Mouse (Mus musculus): Measurements from ENCODE around the gene Dnttip1. TPM values are rescaled to one million over a fixed set of nuclear protein-coding genes. Genes with fewer than 3 reads are reported as not detected.

Gene Dnttip1
- polyA plus RNA-seq, 1 experiment from 2014 or later: 83.6 TPM

- no peaks in the 10 kb centered on the region for H3K27me3 ChIP-seq
- no peak overlapping the region for H3K9ac ChIP-seq
- no peak for ATAC-seq (ENCODE audit: low FRiP score)
- no peaks in the 10 kb centered on the region for H3K4me1 ChIP-seq
- H3K27ac ChIP-seq: no peak overlapping the region
- no peaks in the 10 kb centered on the region for H3K9me3 ChIP-seq
- H3K4me3 ChIP-seq (replicated peaks): no peak overlapping the region
- 73% methylated on average over 1 of the region's 1 CpGs for WGBS
- H3K36me3 ChIP-seq (replicated peaks): peaks cover 98% of the 10 kb centered on the region
- H3K4me2 ChIP-seq: no peak overlapping the region
These were observed 12.9 kb downstream of the Dnttip1 start for GRCm38 (mm10) chr2:164758692-164759091.

GRCm38 (mm10) chr2:164760059-164760833, 14.5 kb downstream of the Dnttip1 start:
- Histone ChIP-seq H3K4me2 (no peak overlapping the region), H3K27ac (no peak overlapping the region), H3K27me3 (no peaks in the 10 kb centered on the region), H3K4me3 (replicated peaks) (no peak overlapping the region), H3K9me3 (no peaks in the 10 kb centered on the region), H3K9ac (no peak overlapping the region), H3K4me1 (no peaks in the 10 kb centered on the region), H3K36me3 (replicated peaks) (peaks cover 91% of the 10 kb centered on the region)
- WGBS: 90% methylated on average over 4 of the region's 4 CpGs
- no peak for ATAC-seq (ENCODE audit: low FRiP score)

- no peak overlapping the region for H3K27ac ChIP-seq
- no peaks in the 10 kb centered on the region for H3K27me3 ChIP-seq
- 88% methylated on average over 2 of the region's 2 CpGs for WGBS
- H3K4me3 ChIP-seq (replicated peaks): no peak overlapping the region
- no peaks in the 10 kb centered on the region for H3K4me1 ChIP-seq
- peaks cover 90% of the 10 kb centered on the region for H3K36me3 ChIP-seq (replicated peaks)
- no peak for ATAC-seq (ENCODE audit: low FRiP score)
- H3K9ac ChIP-seq: no peak overlapping the region
- H3K9me3 ChIP-seq: no peaks in the 10 kb centered on the region
- no peak overlapping the region for H3K4me2 ChIP-seq
These were observed 15.7 kb downstream of the Dnttip1 start for GRCm38 (mm10) chr2:164761502-164761901.

GRCm38 (mm10) chr2:164761971-164762370, 16.2 kb downstream of the Dnttip1 start:
- Histone ChIP-seq H3K4me3 (replicated peaks) (no peak overlapping the region), H3K27me3 (no peaks in the 10 kb centered on the region), H3K27ac (no peak overlapping the region), H3K9ac (no peak overlapping the region), H3K4me2 (no peak overlapping the region), H3K4me1 (no peaks in the 10 kb centered on the region), H3K9me3 (no peaks in the 10 kb centered on the region), H3K36me3 (replicated peaks) (peaks cover 90% of the 10 kb centered on the region)
- over 99% methylated on average over 4 of the region's 4 CpGs for WGBS
- no peak for ATAC-seq (ENCODE audit: low FRiP score)

- Histone ChIP-seq H3K4me3 (replicated peaks) (no peak overlapping the region), H3K27me3 (no peaks in the 10 kb centered on the region), H3K27ac (no peak overlapping the region), H3K9me3 (no peaks in the 10 kb centered on the region), H3K36me3 (replicated peaks) (peaks cover 90% of the 10 kb centered on the region), H3K4me2 (no peak overlapping the region), H3K4me1 (no peaks in the 10 kb centered on the region), H3K9ac (no peak overlapping the region)
- ATAC-seq (ENCODE audit: low FRiP score): no peak
- WGBS: 89% methylated on average over 7 of the region's 7 CpGs
These were observed 16.8 kb downstream of the Dnttip1 start for GRCm38 (mm10) chr2:164762593-164762992.

- no peak overlapping the region for H3K4me3 ChIP-seq (replicated peaks)
- peaks cover 9% of the 10 kb centered on the region for H3K4me1 ChIP-seq
- 88% methylated on average over 3 of the region's 3 CpGs for WGBS
- no peak overlapping the region for H3K9ac ChIP-seq
- no peak overlapping the region for H3K4me2 ChIP-seq
- H3K36me3 ChIP-seq (replicated peaks): peaks cover 67% of the 10 kb centered on the region
- ATAC-seq (ENCODE audit: low FRiP score): no peak
- H3K27me3 ChIP-seq: no peaks in the 10 kb centered on the region
- H3K9me3 ChIP-seq: no peaks in the 10 kb centered on the region
- H3K27ac ChIP-seq: no peak overlapping the region
These were observed 20.1 kb downstream of the Dnttip1 start for GRCm38 (mm10) chr2:164765841-164766240.

GRCm38 (mm10) chr2:164767812-164768540, 22.2 kb downstream of the Dnttip1 start:
- Histone ChIP-seq H3K4me3 (replicated peaks) (no peak overlapping the region), H3K27ac (no peak overlapping the region), H3K9ac (no peak overlapping the region), H3K36me3 (replicated peaks) (peaks cover 66% of the 10 kb centered on the region), H3K4me2 (no peak overlapping the region), H3K4me1 (peaks cover 25% of the 10 kb centered on the region), H3K27me3 (no peaks in the 10 kb centered on the region), H3K9me3 (no peaks in the 10 kb centered on the region)
- 94% methylated on average over 15 of the region's 15 CpGs for WGBS
- no peak for ATAC-seq (ENCODE audit: low FRiP score)

GRCm38 (mm10) chr2:164769258-164770037, 23.7 kb downstream of the Dnttip1 start, which contains the start of gene Ube2c:
Gene Ube2c, plus strand, starts transcription at chr2:164769898.
- peak within 1 kb of the TSS; percentile 85 for H3K4me2 ChIP-seq
- ATAC-seq (ENCODE audit: low FRiP score): peak; percentile 99
- no peaks in the 10 kb centered on the region for H3K9me3 ChIP-seq
- 3% methylated on average over 53 of the region's 53 CpGs for WGBS
- H3K4me1 ChIP-seq: peaks cover 25% of the 10 kb centered on the region
- H3K27me3 ChIP-seq: no peaks in the 10 kb centered on the region
- H3K4me3 ChIP-seq (replicated peaks): peak within 1 kb of the TSS; percentile 93
- H3K27ac ChIP-seq: peak within 1 kb of the TSS; percentile 69
- peaks cover 64% of the 10 kb centered on the region for H3K36me3 ChIP-seq (replicated peaks)
- H3K9ac ChIP-seq: peak within 1 kb of the TSS; percentile 83

GRCm38 (mm10) chr2:164770279-164770678, 24.5 kb downstream of the Dnttip1 start:
- Histone ChIP-seq H3K9me3 (no peaks in the 10 kb centered on the region), H3K27ac (peak overlapping the region; percentile 69), H3K4me1 (peaks cover 25% of the 10 kb centered on the region), H3K27me3 (no peaks in the 10 kb centered on the region), H3K4me2 (peak overlapping the region; percentile 85), H3K4me3 (replicated peaks) (peak overlapping the region; percentile 93), H3K9ac (peak overlapping the region; percentile 83), H3K36me3 (replicated peaks) (peaks cover 56% of the 10 kb centered on the region)
- WGBS: 6% methylated on average over 15 of the region's 15 CpGs
- no peak for ATAC-seq (ENCODE audit: low FRiP score)

GRCm38 (mm10) chr2:164771123-164771522, 25.3 kb downstream of the Dnttip1 start:
- peak overlapping the region; percentile 93 for H3K4me3 ChIP-seq (replicated peaks)
- H3K27me3 ChIP-seq: no peaks in the 10 kb centered on the region
- H3K27ac ChIP-seq: no peak overlapping the region
- no peak for ATAC-seq (ENCODE audit: low FRiP score)
- peaks cover 48% of the 10 kb centered on the region for H3K36me3 ChIP-seq (replicated peaks)
- H3K9ac ChIP-seq: peak overlapping the region; percentile 83
- peak overlapping the region; percentile 85 for H3K4me2 ChIP-seq
- peaks cover 25% of the 10 kb centered on the region for H3K4me1 ChIP-seq
- no peaks in the 10 kb centered on the region for H3K9me3 ChIP-seq
- 83% methylated on average over 8 of the region's 8 CpGs for WGBS

- Histone ChIP-seq H3K9ac (no peak overlapping the region), H3K36me3 (replicated peaks) (peaks cover 25% of the 10 kb centered on the region), H3K27me3 (peaks cover 4% of the 10 kb centered on the region; the same call in 1 of the 2 replicates), H3K4me2 (no peak overlapping the region), H3K9me3 (no peaks in the 10 kb centered on the region), H3K27ac (no peak overlapping the region), H3K4me1 (peaks cover 25% of the 10 kb centered on the region), H3K4me3 (replicated peaks) (no peak overlapping the region)
- ATAC-seq (ENCODE audit: low FRiP score): no peak
- 81% methylated on average over 14 of the region's 14 CpGs for WGBS
These were observed 27.6 kb downstream of the Dnttip1 start for GRCm38 (mm10) chr2:164773229-164773988.
